Mouse (Mus musculus): ENCODE measurements around the gene Rpp14.

DNA sequence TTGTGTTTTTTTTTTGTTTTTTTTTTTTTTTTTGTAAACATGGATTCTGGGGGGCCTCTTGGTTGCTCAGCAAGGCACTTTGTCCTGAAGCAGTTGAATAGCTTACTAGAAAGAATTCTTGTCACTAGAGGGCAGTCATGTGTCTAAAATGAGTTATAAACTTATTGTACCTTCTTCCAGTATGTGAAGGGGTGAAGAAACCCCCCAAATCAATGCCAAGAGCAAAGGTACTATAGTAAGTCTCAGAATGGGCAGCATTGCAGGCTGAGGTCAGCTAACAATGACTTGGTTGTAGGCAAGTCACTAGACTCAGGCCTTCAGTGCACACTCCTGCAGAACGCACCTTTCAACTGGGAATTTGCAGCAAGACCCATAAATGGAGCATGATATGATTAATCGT, 12.4 kb downstream of the Rpp14 start:
- TF ChIP-seq CTCF (IDR thresholded peaks at IDR 0.05; ENCODE audit: borderline replicate concordance, control insufficient read depth, extremely low read depth, insufficient read depth, low read length, poor library complexity), result no peak
- TF ChIP-seq POLR2A (IDR thresholded peaks at IDR 0.05; ENCODE audit: control insufficient read depth, extremely low read depth, insufficient read depth, low read length, poor library complexity), result no peak
